Mouse (Mus musculus) embryonic facial prominence, embryonic 10.5 days (tissue): ENCODE measurements at regions not wholly inside any gene's neighbourhood (a gene's known extent, or its start where the extent isn't known, plus 50 kb on each side); places are given as distances from the start of the nearest gene placed in this dataset.

Experiments
- DNase-seq: peaks from one replicate; pipeline ENCODE4 v3.0.0-alpha.2; 2017; ENCODE audit warnings: low spot score
- H3K27ac ChIP-seq: fragments of 300-500 bp; sonication (generic); replicated peaks from 2 replicates; pipeline ENCODE4 v1.5.1; 2016; ENCODE audit warnings: mild to moderate bottlenecking
- H3K27me3 ChIP-seq: fragments of 300-500 bp; sonication (generic); replicated peaks from 2 replicates; pipeline ENCODE4 v1.6.1; 2016; ENCODE audit warnings: low read depth, mild to moderate bottlenecking; ENCODE audit not compliant: poor library complexity, severe bottlenecking
- H3K36me3 ChIP-seq: fragments of 300-500 bp; sonication (generic); replicated peaks from 2 replicates; pipeline ENCODE4 v1.6.1; 2016; ENCODE audit warnings: mild to moderate bottlenecking, moderate library complexity
- H3K4me1 ChIP-seq: fragments of 300-500 bp; sonication (generic); 2 replicates; pipeline ENCODE4 v1.6.1; 2016
- H3K4me3 ChIP-seq: fragments of 300-500 bp; sonication (generic); 2 replicates; pipeline ENCODE4 v1.5.1; 2016; ENCODE audit warnings: mild to moderate bottlenecking, moderate library complexity
- H3K9me3 ChIP-seq: fragments of 300-500 bp; sonication (generic); 2 replicates; pipeline ENCODE4 v1.6.1; 2016; ENCODE audit warnings: mild to moderate bottlenecking
- WGBS: fragments of 180-500 bp; shearing (Covaris S2); methylation state at CpG from one replicate; pipeline ENCODE4 v1.1.7; 2016; 5-methylcytosine and 5-hydroxymethylcytosine counted together

DNA sequence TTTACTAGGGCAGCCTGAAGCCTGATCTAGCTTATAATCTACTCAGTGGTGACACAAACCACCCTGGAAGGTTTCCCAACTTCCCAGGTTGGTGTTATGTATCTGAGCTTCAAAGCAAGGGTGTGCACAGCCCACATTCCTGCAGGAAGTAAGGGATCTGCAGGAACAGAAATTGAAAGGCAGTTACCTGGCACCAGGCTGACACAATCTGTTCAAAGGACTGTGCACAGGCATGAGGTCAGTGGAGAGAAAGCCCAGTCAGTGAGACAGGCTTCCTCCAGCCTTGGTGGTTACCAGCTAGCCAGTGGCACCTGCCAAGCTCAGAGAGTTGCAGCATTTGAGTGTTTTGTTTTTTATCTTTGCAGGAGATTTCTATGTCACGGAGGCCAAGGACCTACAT is 203.6 kb downstream of the 1700129C05Rik start:
- Histone ChIP-seq H3K4me3 (no peak overlapping the region), H3K27ac (no peak overlapping the region), H3K9me3 (no peaks in the 10 kb centered on the region), H3K36me3 (no peaks in the 10 kb centered on the region), H3K4me1 (peaks cover 19% of the 10 kb centered on the region), H3K27me3 (no peaks in the 10 kb centered on the region)
- DNase-seq = no peak
- 77% methylated on average over 1 of the region's 1 CpGs for WGBS

GRCm38 (mm10) chr14:58938601-58938970 is 204.1 kb downstream of the 1700129C05Rik start:
- no peak for DNase-seq
- Histone ChIP-seq H3K27ac (no peak overlapping the region), H3K9me3 (no peaks in the 10 kb centered on the region), H3K27me3 (no peaks in the 10 kb centered on the region), H3K4me3 (no peak overlapping the region), H3K4me1 (peaks cover 19% of the 10 kb centered on the region), H3K36me3 (no peaks in the 10 kb centered on the region)
- WGBS = 45% methylated on average over 5 of the region's 5 CpGs

DNA sequence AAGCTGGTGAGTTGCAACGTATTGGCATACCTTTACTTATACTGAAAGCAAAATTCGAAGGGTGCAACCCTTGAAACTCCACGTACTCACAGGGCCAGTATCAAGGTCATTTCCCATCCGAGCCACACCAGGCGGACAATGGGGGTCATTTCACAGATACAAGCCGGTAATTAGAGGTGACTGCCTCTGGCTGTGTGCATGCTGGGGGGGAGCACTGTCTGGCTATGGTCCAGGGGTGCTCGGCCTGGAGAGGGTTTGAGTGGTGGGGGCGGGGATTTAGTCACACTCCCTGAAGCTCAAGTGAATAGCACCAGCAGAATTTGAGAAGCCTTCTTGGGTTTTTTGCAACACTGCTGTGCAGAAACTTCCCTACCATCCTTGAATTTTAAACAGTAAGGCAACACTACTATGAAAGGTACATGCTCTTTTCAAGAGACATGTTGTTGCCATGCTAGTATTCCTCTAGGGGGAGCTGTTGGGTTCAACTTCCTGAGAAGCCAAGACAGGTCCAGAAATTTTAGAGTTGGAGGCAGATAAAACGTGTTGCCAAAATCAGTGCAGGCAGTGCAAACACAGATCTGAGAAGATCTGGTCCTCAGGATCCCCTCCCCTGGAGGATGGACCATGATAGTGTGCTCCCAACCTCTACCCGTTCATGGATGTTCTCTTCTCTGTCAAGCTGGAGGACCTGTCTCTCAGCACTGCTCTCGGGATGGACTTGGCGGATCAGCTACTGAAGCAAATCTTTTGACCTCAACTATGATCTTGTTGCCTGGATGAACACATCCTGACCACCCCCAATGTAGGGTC is 204.7 kb downstream of the 1700129C05Rik start:
- Histone ChIP-seq H3K27ac (no peak overlapping the region), H3K27me3 (no peaks in the 10 kb centered on the region), H3K36me3 (no peaks in the 10 kb centered on the region), H3K4me3 (no peak overlapping the region), H3K9me3 (no peaks in the 10 kb centered on the region), H3K4me1 (peaks cover 19% of the 10 kb centered on the region)
- DNase-seq = peak; percentile 10
- WGBS = 69% methylated on average over 12 of the region's 12 CpGs

DNA sequence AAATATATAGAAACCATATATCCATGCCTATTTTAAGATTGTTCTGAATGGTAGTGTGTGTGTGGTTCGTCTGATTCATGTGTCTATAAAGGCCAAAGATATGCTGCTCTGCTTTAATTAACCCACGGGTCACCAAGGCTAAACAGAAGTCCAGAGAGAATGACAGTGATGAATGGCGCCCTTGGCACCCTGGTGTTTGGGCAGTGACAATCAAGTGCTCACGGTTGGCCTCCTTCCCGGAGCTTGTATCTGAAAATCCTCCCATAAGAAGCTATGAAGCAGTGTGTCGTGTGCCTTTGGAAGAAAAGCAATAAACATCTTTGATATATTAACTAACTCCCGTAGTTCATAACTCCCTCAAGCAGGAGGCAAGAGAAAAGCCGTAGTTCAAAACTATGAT is 205.4 kb downstream of the 1700129C05Rik start:
- WGBS = 57% methylated on average over 8 of the region's 8 CpGs
- Histone ChIP-seq H3K27ac (no peak overlapping the region), H3K9me3 (no peaks in the 10 kb centered on the region), H3K27me3 (no peaks in the 10 kb centered on the region), H3K4me1 (peaks cover 19% of the 10 kb centered on the region), H3K4me3 (no peak overlapping the region), H3K36me3 (no peaks in the 10 kb centered on the region)
- peak; percentile 16 for DNase-seq

DNA sequence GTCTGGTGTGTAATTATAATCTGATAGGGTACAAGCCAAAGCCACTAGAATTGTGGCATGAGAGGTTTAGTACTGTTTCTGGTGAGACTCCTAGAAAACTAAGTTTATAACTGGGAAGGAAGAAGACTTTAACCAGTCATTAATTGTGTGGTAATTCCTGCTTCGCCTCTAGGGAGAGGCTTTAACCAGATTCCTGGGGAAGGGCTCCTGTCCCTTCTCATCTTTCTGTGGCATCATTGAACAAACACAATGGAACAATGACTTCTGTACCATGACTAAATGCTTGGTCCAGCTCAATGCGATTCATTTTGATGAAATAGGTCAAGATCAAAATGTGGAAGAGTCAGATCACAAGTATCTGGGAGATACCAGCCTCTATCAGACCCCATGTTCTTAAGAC is 206.6 kb downstream of the 1700129C05Rik start:
- no peak for DNase-seq
- Histone ChIP-seq H3K27me3 (no peaks in the 10 kb centered on the region), H3K9me3 (no peaks in the 10 kb centered on the region), H3K4me3 (no peak overlapping the region), H3K27ac (no peak overlapping the region), H3K4me1 (peaks cover 19% of the 10 kb centered on the region), H3K36me3 (no peaks in the 10 kb centered on the region)
- WGBS = 76% methylated on average over 2 of the region's 2 CpGs

- WGBS = 72% methylated on average over 9 of the region's 9 CpGs
- Histone ChIP-seq H3K4me3 (no peak overlapping the region), H3K9me3 (no peaks in the 10 kb centered on the region), H3K4me1 (no peaks in the 10 kb centered on the region), H3K36me3 (no peaks in the 10 kb centered on the region), H3K27ac (no peak overlapping the region), H3K27me3 (no peaks in the 10 kb centered on the region)
- DNase-seq = peak; percentile 10
Observed at GRCm38 (mm10) chr14:58917853-58918252, 224.8 kb downstream of the 1700129C05Rik start.

DNA sequence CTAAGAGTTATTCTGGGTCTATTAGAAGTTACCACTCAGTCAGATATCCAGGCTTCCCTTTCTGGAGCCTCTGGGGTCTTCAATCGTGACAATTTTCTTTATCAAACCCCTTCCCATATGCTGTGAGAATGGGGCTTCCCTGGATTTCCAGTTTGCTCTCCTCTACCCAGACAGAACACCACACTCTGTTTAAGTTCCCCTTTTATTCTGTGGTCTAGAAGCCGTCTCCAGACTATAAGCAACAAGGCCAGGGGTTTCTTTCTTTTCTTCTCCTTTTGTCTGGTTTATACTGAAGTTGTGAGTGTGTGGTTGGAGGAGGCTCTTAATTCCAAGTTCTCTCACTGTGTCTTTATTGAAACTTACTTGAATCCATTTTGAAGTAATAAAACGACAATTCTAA is 225.5 kb downstream of the 1700129C05Rik start:
- 86% methylated on average over 3 of the region's 3 CpGs for WGBS
- no peak for DNase-seq
- no peak overlapping the region for H3K4me3 ChIP-seq
- H3K27ac ChIP-seq = no peak overlapping the region
- no peaks in the 10 kb centered on the region for H3K27me3 ChIP-seq
- H3K9me3 ChIP-seq = no peaks in the 10 kb centered on the region
- H3K4me1 ChIP-seq = no peaks in the 10 kb centered on the region
- H3K36me3 ChIP-seq = no peaks in the 10 kb centered on the region

DNA sequence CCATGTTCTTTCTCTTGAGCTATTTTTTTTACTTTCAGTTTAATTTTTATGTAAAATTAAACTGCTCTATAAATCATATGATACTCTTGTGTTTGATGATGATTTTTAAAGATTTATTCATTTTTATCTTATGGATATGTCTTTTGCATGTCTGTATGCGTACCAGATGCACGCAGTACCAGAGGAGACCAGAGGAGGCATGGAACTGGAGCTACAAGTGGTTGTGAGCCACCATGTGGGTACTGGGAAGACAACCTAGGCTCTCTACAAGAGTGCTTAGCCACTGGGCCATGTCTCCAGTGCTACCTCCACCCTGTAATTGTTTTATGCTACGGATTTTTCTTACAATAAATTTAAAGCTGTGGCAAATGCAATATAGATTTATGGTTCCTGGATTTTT is 227.8 kb downstream of the 1700129C05Rik start:
- no peak for DNase-seq
- 88% methylated on average over 3 of the region's 3 CpGs for WGBS

DNA sequence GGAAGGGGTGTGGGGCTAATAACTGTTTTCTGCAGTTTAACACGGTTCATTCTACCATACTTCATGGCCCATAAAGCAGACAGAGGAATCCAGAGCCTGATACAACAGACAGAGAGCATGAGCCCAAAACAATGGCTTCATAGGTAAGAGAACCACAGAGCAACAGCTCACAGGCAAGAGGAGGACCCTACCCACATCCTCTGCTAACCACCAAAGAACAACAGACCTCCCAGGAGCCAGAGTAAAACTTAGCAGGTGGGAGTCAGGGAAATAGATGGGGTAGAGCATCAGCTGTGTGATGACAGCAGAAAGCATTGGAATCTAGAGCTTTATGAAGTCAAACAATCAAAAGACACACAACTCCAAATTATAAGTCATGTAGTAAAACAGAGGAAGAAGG is 231.8 kb downstream of the 1700129C05Rik start:
- peaks cover 7% of the 10 kb centered on the region; the same call in 1 of the 2 replicates for H3K4me1 ChIP-seq
- no peak for DNase-seq
- 82% methylated on average over 1 of the region's 1 CpGs for WGBS
- H3K27me3 ChIP-seq = no peaks in the 10 kb centered on the region
- no peaks in the 10 kb centered on the region for H3K36me3 ChIP-seq
- H3K4me3 ChIP-seq = no peak overlapping the region
- H3K27ac ChIP-seq = no peak overlapping the region
- no peaks in the 10 kb centered on the region for H3K9me3 ChIP-seq

More for the DNA sequence above, 227.8 kb downstream of the 1700129C05Rik start:
- no peaks in the 10 kb centered on the region for H3K9me3 ChIP-seq
- H3K36me3 ChIP-seq = no peaks in the 10 kb centered on the region
- no peak overlapping the region for H3K4me3 ChIP-seq
- H3K4me1 ChIP-seq = peaks cover 3% of the 10 kb centered on the region; the same call in 1 of the 2 replicates
- H3K27ac ChIP-seq = no peak overlapping the region
- H3K27me3 ChIP-seq = no peaks in the 10 kb centered on the region

DNA sequence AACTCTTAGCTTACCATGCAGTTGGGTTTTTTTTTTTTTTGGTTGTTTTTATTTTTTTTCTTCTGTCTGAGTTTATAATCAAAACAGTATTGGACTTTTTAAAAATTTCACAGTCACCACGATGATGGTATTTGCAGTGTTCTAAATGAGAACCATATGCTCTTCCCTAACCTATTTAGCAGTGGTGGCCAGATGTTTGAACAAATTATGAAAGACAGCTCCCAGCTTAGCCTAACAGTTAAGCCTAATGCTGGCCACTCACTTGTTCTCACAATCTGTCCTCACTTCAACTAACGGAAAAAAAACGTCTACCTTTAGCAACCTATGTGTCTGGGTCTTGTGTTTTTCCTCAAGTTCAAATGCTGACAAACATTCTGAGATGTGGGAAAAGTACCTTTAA is 234.8 kb downstream of the 1700129C05Rik start:
- Histone ChIP-seq H3K4me1 (peaks cover 7% of the 10 kb centered on the region; the same call in 1 of the 2 replicates), H3K4me3 (no peak overlapping the region), H3K27me3 (no peaks in the 10 kb centered on the region), H3K36me3 (no peaks in the 10 kb centered on the region), H3K27ac (no peak overlapping the region), H3K9me3 (no peaks in the 10 kb centered on the region)
- 43% methylated on average over 3 of the region's 3 CpGs for WGBS
- DNase-seq = peak; percentile 8

DNA sequence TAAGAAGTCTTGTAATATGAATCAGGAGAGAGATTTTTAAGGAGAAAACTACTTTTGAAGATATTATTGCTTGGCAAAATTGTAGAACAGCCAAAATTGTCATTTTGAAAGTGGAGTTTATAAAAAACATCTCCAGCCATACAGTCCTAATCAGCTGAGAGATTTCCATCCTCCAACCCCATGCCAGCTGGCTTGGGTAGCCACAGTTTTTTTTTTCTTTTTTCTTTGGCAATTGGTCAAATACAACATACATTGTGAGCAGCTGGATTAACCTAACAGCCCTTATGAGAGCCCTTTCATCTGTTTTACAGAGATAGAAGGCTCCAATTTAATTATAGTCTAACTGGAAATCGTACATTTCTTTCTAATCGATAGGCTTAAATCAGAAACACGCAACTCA is 235.3 kb downstream of the 1700129C05Rik start:
- 77% methylated on average over 3 of the region's 3 CpGs for WGBS
- no peak overlapping the region for H3K4me3 ChIP-seq
- no peak overlapping the region for H3K27ac ChIP-seq
- no peak for DNase-seq
- H3K9me3 ChIP-seq = no peaks in the 10 kb centered on the region
- H3K27me3 ChIP-seq = no peaks in the 10 kb centered on the region
- peaks cover 7% of the 10 kb centered on the region; the same call in 1 of the 2 replicates for H3K4me1 ChIP-seq
- H3K36me3 ChIP-seq = no peaks in the 10 kb centered on the region

- Histone ChIP-seq H3K4me1 (peaks cover 7% of the 10 kb centered on the region; the same call in 1 of the 2 replicates), H3K36me3 (no peaks in the 10 kb centered on the region), H3K4me3 (no peak overlapping the region), H3K27me3 (no peaks in the 10 kb centered on the region), H3K27ac (no peak overlapping the region), H3K9me3 (no peaks in the 10 kb centered on the region)
- 81% methylated on average over 4 of the region's 4 CpGs for WGBS
- no peak for DNase-seq
Observed at GRCm38 (mm10) chr14:58906631-58907030, 236.1 kb downstream of the 1700129C05Rik start.

DNA sequence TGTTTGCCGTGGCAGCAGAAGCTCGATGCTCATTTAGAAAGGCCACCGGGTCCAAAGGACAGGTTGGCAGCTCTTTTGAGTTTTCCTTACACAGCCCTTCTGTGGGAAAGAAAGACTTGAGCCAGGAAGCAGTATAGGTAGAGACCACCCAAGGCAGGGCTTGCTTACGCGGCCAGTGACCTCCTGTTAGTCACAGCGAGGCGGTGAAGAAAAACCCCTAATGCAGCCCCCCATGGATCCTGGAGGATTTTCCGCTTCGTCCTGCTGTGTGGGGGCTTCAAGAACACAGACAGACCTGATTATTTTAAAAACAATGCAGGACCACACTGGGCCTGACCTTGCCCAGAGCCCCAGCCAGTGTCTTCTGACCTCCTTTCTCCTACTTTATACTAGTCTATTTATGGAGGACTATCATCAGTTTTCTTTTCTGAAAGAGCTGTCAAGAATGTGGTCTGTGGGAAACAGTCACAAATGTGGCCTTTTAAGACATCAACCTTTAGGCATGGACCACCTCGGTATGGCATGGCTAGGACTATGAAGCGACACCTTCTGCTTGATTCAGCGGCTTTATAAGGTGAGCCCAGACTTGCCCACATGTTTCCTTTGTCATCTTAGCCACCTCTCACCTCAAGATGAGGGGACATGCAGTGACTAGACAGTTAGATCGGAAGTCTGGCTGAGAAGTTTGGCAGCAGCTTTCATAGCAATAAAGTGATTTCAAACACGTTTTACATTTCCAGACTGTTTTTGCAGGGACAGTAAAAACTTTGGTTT is 274.3 kb downstream of the 1700129C05Rik start:
- DNase-seq = no peak
- 44% methylated on average over 14 of the region's 14 CpGs for WGBS
- Histone ChIP-seq H3K4me3 (no peak overlapping the region), H3K9me3 (no peaks in the 10 kb centered on the region), H3K4me1 (peaks cover 12% of the 10 kb centered on the region), H3K27me3 (no peaks in the 10 kb centered on the region), H3K27ac (no peak overlapping the region; the same call in 1 of the 2 replicates), H3K36me3 (no peaks in the 10 kb centered on the region)
